Mouse (Mus musculus): ENCODE data around the gene Dlx6.

Gene Dlx6

DNA sequence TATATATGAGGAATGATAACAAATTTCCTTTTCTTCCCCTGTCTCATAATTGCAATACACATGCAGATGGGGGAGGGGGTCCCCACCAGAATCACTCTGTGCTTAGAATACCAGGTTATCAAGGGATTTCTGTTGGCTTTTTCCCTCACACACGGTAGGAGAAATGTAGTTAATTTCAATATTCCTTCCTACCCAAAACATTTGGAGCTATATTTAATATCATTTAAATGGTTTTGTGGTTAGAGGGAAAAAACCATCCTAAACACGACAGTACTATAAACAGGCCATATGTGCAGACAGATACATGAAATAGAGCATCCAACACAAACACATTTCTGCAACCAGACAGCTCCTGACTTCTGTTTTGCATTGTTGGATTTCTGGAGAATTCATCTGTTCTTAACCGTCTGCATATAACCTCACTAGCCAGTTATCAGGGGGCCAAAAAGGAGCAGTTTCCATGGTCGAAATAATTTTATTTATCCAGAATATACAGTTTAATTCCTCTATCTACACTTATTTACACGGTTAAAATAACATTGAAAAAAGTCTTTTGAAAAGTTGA lies 14.3 kb downstream of the Dlx6 start:
- DNase-seq (ENCODE audit: low spot score) = no peak

DNA sequence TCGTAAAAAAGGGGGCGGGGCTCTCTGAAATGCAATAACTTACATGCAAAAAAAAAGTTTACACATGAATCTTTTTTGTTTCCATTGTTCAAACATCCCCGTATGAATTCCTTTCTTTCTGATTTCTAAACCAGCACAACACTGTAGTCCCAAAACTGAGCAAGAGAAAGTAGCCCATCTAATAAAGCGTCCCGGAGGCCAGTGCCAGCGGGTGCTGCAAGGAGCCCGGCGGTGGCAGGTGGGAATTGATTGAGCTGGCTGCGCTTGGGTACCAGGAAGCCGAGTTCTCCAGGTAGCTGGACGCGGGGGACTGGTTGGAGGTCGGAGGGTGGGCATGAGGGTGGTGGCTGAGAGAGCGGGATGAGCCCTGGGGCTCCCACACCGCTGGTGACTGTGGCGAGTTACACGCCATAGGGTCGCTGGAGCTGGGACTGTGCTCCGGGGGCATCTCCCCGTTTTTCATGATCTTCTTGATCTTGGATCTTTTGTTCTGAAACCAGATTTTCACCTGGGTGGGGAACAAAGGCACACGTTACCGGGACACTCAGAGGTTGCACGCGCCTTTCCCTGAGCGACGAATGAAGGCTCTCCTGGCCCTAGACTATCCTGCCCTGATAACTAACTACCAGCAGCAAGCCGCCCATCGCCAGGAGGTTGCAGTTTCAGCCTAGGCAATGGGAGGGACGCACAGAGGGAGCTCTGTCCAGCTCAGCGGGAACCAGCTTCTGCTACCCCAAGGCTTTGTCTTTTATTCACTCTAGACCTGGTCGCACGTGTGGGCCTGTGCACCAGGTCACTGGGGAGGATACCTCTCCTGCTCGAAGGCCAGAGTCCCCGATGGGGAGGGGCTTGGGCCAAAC lies 15.1 kb downstream of the Dlx6 start:
- DNase-seq (ENCODE audit: low spot score) = no peak

DNA sequence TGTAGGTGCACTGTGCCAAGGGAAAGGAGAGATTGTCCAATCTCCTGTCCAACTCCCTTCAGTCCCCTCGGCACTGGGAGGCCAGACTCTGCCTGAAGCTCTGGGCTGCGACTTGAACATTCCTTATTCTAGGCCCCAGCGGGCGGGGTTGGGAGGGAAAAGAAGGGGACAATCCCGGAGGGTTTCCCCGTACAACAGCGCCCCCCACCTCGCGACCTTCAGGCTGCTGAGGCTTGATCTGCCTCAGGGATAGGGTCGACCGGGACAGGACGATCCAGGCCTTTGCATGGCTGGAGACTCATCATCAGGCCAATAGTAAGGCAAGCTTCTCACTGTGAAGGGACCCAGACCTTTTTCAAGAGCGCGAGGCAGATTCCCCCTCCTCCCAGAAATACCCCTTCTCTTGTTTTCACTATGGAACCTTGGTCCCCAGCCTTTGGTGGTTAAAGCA lies 15.7 kb downstream of the Dlx6 start:
- no peak for DNase-seq (ENCODE audit: low spot score)

DNA sequence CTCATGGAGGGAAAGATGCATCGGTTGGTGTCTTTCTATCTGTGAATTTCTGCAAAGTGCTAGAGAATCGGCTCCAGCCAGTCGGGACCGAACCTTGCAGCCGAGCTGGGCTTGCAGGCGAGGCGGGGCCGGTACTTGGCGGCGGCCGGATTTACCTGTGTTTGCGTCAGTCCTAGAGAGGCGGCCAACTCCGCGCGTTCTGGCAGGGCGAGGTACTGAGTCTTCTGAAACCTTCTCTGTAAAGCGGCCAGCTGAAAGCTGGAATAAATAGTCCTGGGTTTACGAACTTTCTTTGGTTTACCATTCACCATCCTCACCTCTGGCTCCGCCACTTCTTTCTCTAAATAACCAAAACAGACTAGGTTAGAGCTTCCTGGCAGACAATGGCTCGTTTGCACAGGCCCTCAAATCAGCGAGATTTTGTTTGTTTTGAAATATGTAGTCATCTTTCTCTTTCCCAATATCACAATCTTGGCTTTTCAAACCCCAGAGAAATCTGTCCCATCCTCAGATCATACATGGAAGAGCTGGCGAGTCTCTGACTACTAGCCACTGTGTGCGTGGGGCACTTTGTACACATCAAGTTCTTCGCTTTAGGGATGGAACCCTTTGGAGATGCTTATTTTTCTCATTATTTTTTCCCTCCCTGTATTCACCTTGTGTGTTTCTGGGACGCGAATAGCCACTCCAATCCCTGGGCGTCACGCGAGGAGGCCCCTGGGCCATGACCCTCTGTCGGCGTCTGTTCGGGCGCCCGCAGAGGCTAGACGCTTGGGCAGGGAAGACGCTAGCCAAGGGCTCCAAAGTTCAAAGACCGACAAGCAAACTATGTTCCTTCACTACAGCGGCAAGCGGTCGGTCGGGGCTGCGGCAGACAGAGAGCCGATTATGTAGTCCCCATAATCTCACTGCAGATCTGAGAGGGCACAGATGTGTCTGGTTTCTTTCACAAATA lies 16.5 kb downstream of the Dlx6 start:
- DNase-seq (ENCODE audit: low spot score) = no peak

DNA sequence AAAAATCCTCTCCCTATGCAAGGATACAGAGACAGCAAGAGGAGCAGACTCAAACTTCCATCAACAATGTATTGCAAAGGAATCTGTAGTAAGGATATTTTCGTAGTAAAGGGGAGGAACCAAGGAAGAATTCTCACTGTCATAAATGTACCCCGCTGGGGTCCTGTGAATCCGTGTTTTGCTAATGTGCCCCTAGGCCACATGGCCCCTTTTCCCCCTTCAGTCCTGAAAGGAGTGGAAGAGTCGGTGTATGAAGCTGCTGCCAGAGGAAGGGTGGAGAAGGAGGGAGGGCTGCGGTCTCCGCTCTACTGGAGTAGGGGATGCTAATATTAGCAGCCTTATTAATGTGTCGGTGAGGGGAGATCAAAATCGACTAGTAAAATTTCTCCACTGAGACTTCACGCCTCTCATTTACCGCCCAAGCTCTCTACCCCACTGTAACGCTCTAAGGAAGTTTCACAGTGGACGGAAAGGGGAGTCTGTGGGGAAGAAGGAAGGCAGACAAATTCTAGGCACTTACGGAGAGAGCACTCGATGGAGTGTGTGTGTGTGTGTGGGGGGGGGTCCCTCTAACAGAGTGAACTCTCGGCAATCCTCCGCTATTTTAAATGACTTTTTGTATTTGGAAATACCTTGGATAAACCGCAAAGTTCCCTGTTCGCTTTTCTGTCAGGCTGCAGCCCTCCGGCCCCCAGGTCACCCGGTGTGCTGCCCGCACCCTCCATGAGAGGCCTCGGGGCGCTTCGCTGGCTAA lies 17.4 kb downstream of the Dlx6 start:
- no peak for DNase-seq (ENCODE audit: low spot score)

DNA sequence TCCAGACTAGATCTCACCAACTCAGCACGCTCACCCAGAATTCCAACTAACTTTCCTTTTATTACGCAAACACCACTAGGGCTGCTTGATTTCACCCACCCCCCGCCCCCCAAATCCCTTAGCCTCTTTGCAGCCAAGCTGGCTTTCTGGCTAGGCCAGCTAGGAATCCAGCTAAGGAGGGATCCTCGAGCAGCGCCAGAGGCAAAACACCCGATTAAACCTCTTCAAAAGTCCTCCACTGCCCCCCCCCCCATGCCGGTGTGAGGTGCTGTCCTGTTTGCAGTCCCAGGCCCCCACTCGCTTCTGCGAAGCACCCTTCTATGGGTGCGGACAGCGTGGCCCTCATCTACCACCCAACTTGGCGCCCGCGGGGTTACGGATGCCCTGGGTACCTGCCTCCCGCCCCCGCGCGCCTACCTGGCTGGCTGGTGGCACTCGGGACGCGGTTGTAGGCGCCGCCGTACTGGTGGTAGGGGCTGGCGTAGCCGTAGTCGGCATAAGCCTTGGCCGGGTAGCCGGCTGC lies 18.0 kb downstream of the Dlx6 start:
- DNase-seq (ENCODE audit: low spot score) = no peak

DNA sequence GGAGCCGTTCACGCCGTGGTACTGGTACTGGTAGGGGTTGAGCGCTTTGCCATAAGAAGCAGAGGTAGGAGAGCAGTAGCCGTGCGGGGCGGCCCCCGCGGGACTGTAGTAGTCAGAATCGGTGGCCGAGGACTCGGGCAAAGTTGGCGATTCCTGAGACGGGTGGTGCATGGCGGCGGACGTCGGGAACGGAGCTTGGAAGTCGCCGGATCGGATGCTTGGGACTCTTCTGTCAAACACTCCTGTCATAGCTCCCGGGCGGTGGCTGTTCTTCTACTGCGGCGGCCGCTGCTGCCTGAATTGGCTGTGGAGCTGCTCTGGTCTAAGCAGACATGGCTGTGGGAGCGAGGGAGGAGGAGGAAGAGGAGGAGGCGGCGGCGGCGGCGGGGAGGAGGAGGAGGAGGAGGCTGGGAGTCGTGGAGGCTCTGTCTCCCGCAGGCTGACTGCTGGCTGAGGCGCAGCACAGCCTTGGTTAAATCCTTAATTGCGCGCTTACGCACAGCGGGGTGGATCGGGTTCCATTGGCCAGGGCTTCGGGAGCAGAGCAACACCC lies 18.6 kb downstream of the Dlx6 start, which contains the start of gene Dlx5:
Dlx5 (minus strand) TSS at position 448 of the 553 bp plus-strand sequence.
- DNase-seq (ENCODE audit: low spot score) = no peak

DNA sequence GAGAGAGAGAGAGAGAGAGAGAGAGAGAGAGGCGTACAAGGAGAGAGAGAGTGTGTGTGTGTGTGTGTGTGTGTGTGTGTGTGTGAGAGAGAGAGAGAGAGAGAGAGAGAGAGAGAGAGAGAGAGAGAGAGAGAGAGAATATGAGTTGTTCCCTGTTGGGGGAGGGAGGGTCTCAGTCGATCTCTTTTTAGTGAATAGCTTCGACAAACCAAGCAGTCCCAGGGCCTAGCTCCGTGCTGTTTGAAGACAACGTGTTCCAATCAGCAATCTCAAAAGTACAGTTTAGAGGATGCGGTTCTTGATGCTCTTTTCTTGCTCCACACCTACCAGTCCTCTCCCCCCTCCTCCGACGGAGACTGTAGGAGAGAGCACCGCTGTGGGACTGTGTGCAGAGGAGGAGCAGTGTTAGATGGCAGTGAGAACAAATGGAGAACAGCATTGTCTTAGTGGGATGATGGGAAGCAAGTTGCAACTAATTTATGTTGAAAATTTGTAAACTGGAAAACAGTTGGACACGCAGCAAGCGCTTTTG lies 19.2 kb downstream of the Dlx6 start:
- no peak for DNase-seq (ENCODE audit: low spot score)

DNA sequence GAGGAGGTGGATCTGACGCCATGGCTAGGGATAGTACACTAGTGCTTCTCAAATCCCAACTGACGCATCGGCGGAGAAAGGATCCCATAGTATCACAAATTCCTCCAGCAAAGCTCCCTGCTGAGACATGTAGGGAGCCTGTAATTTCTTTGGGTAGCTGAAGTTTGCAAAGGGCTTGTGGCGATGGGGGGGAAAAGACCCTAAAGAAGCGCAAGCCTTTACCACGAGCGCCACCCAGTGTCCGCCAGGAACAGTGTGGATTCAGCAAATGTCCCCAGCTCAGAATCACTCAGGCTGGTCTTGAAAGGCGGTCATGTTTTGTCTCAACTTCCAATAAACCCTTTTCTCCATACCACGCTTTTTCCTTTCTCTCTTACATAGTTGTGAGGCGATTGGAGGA lies 21.8 kb downstream of the Dlx6 start:
- DNase-seq (ENCODE audit: low spot score) = no peak

DNA sequence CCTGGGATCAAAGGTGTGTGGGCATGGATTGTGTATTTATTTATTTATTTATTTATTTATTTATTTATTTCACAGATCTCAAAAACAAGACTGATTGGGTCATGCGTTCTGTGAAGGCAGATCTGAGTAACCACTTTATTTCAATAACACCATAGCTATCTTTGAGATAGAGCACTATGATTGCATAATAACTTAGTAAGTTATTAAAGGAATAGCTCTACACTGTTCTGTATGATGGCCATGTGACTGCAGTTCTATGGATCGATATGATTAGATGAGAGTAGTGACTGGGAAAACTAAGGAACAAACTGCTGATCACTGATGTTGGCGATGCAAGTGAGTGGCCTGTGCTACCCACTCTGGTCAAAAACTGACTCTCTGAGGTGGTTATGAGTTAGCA lies 23.1 kb downstream of the Dlx6 start:
- no peak for DNase-seq (ENCODE audit: low spot score)

DNA sequence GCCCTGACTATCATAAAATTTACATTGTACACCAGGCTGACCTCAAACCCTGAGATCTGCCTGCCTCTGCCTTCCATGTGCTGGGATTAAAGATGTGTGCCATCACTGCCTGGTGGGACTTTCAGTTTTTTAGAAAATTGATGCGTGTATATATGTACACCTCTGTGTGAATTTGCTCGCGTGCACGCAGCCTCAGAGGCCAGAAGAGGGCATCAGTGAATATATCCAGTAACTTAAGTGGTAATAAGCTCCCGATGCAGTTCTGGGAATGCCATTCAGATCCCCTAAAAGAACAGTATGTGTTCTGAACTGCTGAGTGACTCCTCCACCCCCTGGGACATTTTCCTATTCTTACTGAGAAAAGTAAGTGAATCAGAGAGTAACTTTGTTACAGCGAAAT lies 26.9 kb downstream of the Dlx6 start:
- DNase-seq (ENCODE audit: low spot score) = no peak

DNA sequence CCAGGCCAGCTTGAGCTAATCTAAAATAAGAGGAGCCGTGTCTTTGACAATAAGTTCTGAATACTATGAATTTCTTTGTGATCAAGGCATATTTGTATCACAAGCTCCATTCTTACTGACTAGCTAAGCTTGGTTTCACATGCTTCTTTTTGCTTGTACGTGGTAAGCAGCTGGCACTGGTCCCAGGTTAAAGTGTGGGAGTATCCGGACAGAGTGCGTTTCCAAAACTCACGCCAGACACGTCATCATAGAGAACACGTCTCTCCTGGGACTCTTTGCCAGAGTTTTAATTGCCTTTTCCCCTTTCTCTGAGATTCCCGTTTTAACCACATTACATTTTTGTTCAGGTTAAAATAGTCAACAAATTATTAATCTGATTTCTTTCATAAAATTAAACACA lies 46.5 kb downstream of the Dlx6 start:
- no peak for DNase-seq (ENCODE audit: low spot score)

DNA sequence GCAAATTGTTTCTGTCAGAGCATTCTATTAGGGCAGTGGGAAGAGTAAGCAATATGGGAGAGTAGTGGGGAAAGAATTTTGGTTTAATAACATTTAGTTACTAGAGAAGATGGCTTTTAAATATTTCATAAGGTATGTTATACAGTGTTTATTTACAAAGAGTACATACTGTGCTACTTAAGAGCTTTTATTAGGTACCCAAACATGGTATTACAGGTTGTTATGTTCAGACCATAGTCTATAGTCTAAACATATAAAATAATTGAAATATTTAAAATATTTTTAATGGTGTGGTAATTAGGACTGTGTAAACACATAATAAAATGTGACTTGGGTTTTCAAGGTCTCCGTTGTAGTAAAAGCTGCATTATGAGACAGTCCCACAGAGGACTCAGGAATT lies 51.2 kb downstream of the Dlx6 start:
- DNase-seq (ENCODE audit: low spot score) = no peak

DNA sequence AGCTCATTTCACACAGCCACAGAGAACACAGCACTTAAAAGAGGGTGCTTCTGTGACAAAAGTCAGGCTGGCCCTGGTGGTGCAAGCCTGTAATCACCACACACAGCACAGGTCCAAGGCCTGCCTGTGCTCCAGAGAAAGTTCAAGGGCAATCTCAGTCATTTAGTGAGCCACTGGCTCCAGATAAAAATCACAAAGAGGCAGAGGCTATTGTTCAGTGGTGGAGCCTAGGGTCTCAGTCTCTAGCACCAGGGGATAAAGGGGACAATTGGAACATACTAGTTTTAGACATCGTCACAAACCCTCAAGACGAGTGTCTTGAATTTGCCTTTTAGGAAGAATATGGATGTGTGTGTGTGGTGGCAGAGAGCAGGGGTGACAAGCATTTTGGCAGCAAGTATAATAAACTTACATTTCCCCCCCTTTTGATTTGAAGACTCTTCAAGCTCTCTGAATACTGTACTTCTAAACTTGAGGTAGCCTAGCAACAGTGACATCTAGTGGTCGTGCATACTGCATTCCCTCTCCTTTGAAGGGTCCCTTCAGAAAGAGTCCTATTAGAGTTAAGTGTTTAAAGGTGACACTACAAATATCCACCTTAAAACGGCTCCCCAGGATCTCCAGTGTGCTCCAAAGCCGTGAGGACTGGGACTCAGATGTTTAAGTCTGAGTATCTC lies 51.9 kb downstream of the Dlx6 start:
- DNase-seq (ENCODE audit: low spot score) = peak; percentile 23

DNA sequence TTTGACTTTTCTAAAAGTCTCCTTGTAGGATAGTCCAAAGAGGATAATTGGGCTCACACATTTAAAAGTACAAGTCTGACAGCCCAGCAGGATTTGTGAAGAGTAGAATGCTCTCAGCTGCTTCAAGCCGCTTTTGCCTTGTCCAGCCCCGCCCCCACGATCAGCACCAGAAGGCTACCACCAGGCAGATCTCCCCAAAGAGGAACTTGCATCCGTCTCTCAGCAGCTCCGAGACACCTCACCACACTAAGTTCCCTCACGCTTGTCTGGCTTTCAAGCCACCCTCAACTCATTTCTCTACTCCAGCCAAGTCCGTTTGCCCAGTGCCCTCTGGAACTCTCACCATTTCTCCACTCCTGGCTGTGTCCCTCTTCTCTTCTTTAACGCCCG lies 52.4 kb downstream of the Dlx6 start:
- DNase-seq (ENCODE audit: low spot score) = no peak

DNA sequence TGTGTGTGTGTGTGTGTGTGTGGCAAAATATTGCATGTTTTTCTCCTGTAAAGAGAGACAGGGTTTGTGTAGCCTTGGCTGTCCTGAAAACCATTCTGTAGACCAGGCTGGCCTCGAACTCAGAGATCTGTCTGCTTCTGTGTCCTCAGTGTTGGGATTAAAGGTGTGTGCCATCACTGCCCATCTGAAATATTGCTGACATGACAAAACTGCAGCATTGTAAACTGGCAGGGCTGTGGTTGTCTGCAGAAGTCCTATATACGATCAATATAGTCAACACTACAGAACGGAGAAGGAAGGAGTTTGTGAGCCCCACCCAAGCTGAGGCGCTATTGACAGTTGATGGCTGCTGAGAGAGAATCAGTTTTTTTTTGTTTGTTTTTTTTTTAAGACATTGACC lies 54.2 kb downstream of the Dlx6 start:
- DNase-seq (ENCODE audit: low spot score) = no peak
